Mouse (Mus musculus) neural tube, embryonic 13.5 days (tissue): ENCODE results near the gene Msx2. TPM values are rescaled to one million over a fixed set of nuclear protein-coding genes. Genes with fewer than 3 reads are reported as not detected.
A peak's percentile ranks its signal among the peaks of the same experiment; 100 is the strongest.

Source experiments
- ATAC-seq: fragments of 200-750 bp; cut with Nextera tagmentation; 2 replicates; pipeline ENCODE4 v1.8.0; 2017; ENCODE audit warnings: low read depth, mild to moderate bottlenecking, moderate TSS enrichment, moderate library complexity
- H3K27ac ChIP-seq: fragments of 300-500 bp; sonication (generic); replicated peaks from 2 replicates; pipeline ENCODE4 v1.5.1; 2015; ENCODE audit warnings: moderate library complexity, mild to moderate bottlenecking, inconsistent platforms
- H3K27me3 ChIP-seq: fragments of 300-500 bp; sonication (generic); 2 replicates; pipeline ENCODE4 v1.6.1; 2015; ENCODE audit warnings: mild to moderate bottlenecking, inconsistent platforms
- H3K36me3 ChIP-seq: fragments of 300-500 bp; sonication (generic); 2 replicates; pipeline ENCODE4 v1.6.1; 2015; ENCODE audit warnings: mild to moderate bottlenecking, inconsistent platforms
- H3K4me1 ChIP-seq: fragments of 300-500 bp; sonication (generic); replicated peaks from 2 replicates; pipeline ENCODE4 v1.6.1; 2015; ENCODE audit warnings: inconsistent platforms
- H3K4me2 ChIP-seq: fragments of 300-500 bp; sonication (generic); 2 replicates; pipeline ENCODE4 v1.6.1; 2015; ENCODE audit warnings: inconsistent platforms, mild to moderate bottlenecking, moderate library complexity
- H3K4me3 ChIP-seq: fragments of 300-500 bp; sonication (generic); 2 replicates; pipeline ENCODE4 v1.5.1; 2015; ENCODE audit warnings: mild to moderate bottlenecking, inconsistent platforms
- H3K9ac ChIP-seq: fragments of 300-500 bp; sonication (generic); 2 replicates; pipeline ENCODE4 v1.6.1; 2015; ENCODE audit warnings: moderate library complexity, mild to moderate bottlenecking, inconsistent platforms
- H3K9me3 ChIP-seq: fragments of 300-500 bp; sonication (generic); 2 replicates; pipeline ENCODE4 v1.6.1; 2016; ENCODE audit warnings: inconsistent platforms
- WGBS: fragments of 180-500 bp; shearing (Covaris S2); methylation state at CpG from one replicate; pipeline ENCODE4 v1.1.7; 2015; 5-methylcytosine and 5-hydroxymethylcytosine counted together
- polyA plus RNA-seq: library from polyadenylated mRNA; unstranded; fragments of >200 nt; fragmentation: Nextera tagmentation; extraction: Ambion mirVana; gene quantifications from 2 replicates; pipeline ENCODE4 v1.2.1, GENCODE M21; 2015

The Msx2 gene
- 1.7 and 3.2 TPM in 2 replicates for polyA plus RNA-seq

DNA sequence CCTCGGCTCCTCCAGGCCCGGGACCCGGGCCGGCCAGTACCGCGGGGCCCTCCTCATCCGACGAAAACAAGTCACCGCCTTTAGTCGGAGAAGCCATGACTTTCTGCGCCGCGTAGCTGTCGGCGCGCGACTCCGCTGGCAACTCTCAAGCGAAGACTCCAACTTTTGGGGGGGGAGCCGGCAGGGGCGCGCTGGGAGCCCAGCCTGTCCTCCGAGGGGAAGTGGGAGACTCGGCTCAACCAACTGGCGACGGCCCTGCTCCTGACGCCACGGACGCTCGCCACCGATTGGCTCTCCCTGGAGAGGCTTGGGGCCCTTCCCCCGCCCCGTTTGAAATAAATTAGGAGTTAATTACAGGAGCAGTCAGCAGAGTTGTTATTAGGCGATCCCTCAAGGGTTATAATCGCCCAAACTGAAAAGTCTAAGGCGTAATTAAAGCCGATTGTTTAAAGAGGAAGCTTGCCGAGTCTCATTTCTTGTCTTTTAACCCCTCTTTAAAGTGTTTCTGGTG, at the start of gene Msx2:
TSS of gene Msx2 (minus strand) at position 461 of the 511 bp plus-strand sequence.
- WGBS: under 1% methylated on average over 38 of the region's 38 CpGs
- H3K27ac ChIP-seq: no peak within 1 kb of the TSS; the same call in 1 of the 2 replicates
- peak within 1 kb of the TSS; percentile 66 for H3K9ac ChIP-seq

GRCm38 (mm10) chr13:53521468-53521867, 48.6 kb upstream of the Msx2 start:
- WGBS: 66% methylated on average over 3 of the region's 3 CpGs
- no peak overlapping the region for H3K4me3 ChIP-seq
- no peak overlapping the region for H3K4me2 ChIP-seq
- peaks cover under 1% of the 10 kb centered on the region for H3K9me3 ChIP-seq
- no peaks in the 10 kb centered on the region for H3K36me3 ChIP-seq
- no peak overlapping the region for H3K9ac ChIP-seq
- no peak for ATAC-seq
- no peak overlapping the region for H3K27ac ChIP-seq
- H3K27me3 ChIP-seq: no peaks in the 10 kb centered on the region
- peaks cover 20% of the 10 kb centered on the region; the same call in 1 of the 2 replicates for H3K4me1 ChIP-seq

More for the DNA sequence above, at the start of gene Msx2:
- Histone ChIP-seq H3K9me3 (no peaks in the 10 kb centered on the region), H3K36me3 (no peaks in the 10 kb centered on the region), H3K4me3 (peak within 1 kb of the TSS; percentile 49), H3K4me2 (peak within 1 kb of the TSS; percentile 80), H3K27me3 (peaks cover 99% of the 10 kb centered on the region), H3K4me1 (peaks cover 48% of the 10 kb centered on the region)
- ATAC-seq: peak; percentile 90

GRCm38 (mm10) chr13:53520343-53520937, 47.6 kb upstream of the Msx2 start:
- Histone ChIP-seq H3K9me3 (peaks cover 10% of the 10 kb centered on the region), H3K4me3 (no peak overlapping the region), H3K36me3 (no peaks in the 10 kb centered on the region), H3K9ac (no peak overlapping the region), H3K27ac (no peak overlapping the region), H3K4me1 (peaks cover 20% of the 10 kb centered on the region; the same call in 1 of the 2 replicates), H3K27me3 (no peaks in the 10 kb centered on the region), H3K4me2 (no peak overlapping the region)
- no peak for ATAC-seq
- WGBS: 45% methylated on average over 12 of the region's 12 CpGs

DNA sequence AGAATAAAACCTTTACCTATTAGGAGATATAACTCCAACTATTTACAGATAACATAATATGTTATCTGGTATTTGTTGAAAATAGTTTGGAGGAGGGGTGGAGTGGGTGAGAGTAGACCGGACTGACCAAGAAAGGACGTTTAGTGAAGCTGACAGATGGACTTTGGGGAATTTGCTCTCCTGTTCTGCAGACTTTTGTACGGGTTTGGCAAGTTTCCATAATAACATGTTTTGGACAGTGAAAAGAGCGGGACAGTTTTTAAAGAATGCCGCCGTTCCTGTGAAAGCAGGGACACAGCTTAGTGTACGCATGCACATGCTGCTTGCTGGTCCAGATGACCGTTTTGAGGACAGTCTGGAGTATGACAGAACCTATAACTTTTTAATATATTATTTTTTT, 46.9 kb upstream of the Msx2 start:
- H3K36me3 ChIP-seq: no peaks in the 10 kb centered on the region
- no peak overlapping the region for H3K27ac ChIP-seq
- no peak for ATAC-seq
- WGBS: 72% methylated on average over 8 of the region's 8 CpGs
- H3K27me3 ChIP-seq: no peaks in the 10 kb centered on the region
- peaks cover 11% of the 10 kb centered on the region for H3K9me3 ChIP-seq
- H3K9ac ChIP-seq: no peak overlapping the region
- no peak overlapping the region for H3K4me2 ChIP-seq
- peaks cover 20% of the 10 kb centered on the region; the same call in 1 of the 2 replicates for H3K4me1 ChIP-seq
- no peak overlapping the region for H3K4me3 ChIP-seq

GRCm38 (mm10) chr13:53518306-53518705, 45.4 kb upstream of the Msx2 start:
- Histone ChIP-seq H3K4me3 (no peak overlapping the region), H3K27me3 (no peaks in the 10 kb centered on the region), H3K4me1 (peaks cover 20% of the 10 kb centered on the region; the same call in 1 of the 2 replicates), H3K4me2 (no peak overlapping the region), H3K9ac (no peak overlapping the region), H3K36me3 (no peaks in the 10 kb centered on the region), H3K9me3 (peaks cover 11% of the 10 kb centered on the region), H3K27ac (no peak overlapping the region)
- WGBS: 75% methylated on average over 4 of the region's 4 CpGs
- ATAC-seq: no peak

DNA sequence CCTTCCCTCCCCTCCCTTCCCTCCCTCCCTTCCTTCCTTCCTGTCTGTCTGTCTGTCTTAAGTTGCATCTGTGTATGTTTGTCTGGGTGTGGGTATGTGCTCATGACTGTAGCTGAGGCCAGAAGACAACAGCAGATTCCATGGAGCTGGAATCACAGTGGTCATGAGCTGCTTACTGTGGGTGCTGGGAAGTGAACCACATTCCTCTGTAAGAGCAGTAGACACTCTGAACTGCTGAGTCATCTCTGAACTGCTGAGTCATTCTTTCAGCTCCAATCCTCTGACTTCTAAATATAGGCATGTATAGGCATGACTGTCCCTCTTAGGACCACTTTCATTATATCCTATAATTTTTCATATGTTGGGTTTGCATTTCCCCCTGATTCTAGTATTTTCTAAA, 41.7 kb upstream of the Msx2 start:
- H3K27me3 ChIP-seq: no peaks in the 10 kb centered on the region
- no peak overlapping the region for H3K4me2 ChIP-seq
- peaks cover 11% of the 10 kb centered on the region for H3K9me3 ChIP-seq
- no peak overlapping the region for H3K27ac ChIP-seq
- no peak overlapping the region for H3K4me3 ChIP-seq
- H3K9ac ChIP-seq: no peak overlapping the region
- H3K4me1 ChIP-seq: no peaks in the 10 kb centered on the region
- no peak for ATAC-seq
- no peaks in the 10 kb centered on the region for H3K36me3 ChIP-seq

DNA sequence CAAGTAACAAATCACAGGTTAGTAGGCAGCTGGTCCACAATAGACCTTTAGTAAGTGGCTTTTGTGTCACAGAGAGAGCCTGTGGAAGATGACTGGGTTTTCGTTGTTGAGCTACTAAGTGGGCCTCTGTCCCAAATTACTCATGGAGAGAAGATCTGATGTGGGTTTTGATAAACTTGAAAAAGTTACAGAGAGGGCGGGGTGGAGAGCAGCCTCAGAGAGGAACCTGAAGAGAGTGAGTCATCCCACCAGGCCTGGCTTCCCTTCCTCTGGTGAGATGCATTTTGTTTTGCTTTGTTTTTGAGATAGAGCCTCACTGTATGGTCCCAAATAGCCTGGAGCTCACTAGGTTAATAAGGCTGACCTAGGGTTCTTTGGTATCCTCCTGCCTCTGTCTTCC, 38.5 kb upstream of the Msx2 start:
- no peak overlapping the region for H3K9ac ChIP-seq
- no peak overlapping the region for H3K4me2 ChIP-seq
- H3K27ac ChIP-seq: no peak overlapping the region
- no peaks in the 10 kb centered on the region for H3K4me1 ChIP-seq
- 64% methylated on average over 2 of the region's 2 CpGs for WGBS
- no peaks in the 10 kb centered on the region for H3K27me3 ChIP-seq
- no peak for ATAC-seq
- H3K36me3 ChIP-seq: no peaks in the 10 kb centered on the region
- H3K4me3 ChIP-seq: no peak overlapping the region
- H3K9me3 ChIP-seq: peaks cover 10% of the 10 kb centered on the region

DNA sequence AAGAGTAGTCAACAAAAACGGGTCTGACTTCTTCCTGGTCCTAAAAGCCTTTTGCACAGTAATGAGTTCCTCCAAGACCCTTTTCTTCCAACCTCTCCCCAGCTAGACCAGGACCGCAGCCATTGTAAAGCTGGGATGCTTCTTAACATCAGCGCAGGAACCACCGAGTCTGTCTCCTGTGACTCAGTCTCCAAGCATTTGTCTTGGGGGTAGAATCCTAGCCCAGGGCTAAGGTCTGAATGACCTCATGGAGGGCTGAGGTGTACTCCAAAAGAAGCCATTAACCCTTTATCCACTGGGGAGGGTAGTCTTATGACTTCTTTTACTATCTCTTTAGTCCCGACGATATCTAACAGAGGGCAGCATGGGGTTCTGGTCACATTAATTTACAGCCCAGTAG, 29.5 kb upstream of the Msx2 start:
- no peak for ATAC-seq
- Histone ChIP-seq H3K4me1 (peaks cover 12% of the 10 kb centered on the region; the same call in 1 of the 2 replicates), H3K9me3 (no peaks in the 10 kb centered on the region), H3K27ac (no peak overlapping the region), H3K27me3 (no peaks in the 10 kb centered on the region), H3K9ac (no peak overlapping the region), H3K36me3 (no peaks in the 10 kb centered on the region), H3K4me3 (no peak overlapping the region), H3K4me2 (no peak overlapping the region)
- WGBS: 36% methylated on average over 6 of the region's 6 CpGs

DNA sequence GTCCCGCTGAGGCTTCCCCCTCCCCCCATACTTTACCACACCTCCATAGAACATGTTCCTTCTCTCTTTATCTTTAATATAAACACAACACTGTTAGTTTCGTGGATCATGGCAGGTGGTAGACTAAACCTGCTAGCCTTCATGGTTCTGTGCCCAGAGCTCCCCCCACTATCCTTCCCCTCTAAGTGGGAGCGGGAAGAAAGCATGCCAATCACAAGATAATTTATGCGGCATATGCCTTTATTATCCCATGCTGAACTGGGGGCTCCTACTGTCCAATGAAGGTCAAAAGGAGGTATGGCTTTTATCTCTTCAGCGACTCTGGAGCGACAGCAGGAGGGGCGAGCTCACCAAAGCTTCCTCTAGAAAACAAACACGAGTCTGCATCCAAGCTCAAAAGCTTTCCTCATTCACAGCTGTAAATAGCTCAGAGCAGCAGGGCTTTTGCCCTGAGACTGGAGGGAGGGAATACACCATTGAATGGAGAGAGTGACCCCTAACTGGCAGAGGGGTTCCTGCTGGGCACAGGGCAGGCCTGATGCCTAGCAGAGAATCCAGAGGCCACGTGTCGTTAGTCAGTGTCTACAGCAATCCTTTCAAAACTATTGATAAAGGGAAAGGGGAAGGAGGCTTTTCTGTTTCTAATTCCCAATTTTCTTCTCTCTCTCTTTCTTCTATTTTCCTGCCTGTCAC, 28.8 kb upstream of the Msx2 start:
- Histone ChIP-seq H3K9me3 (no peaks in the 10 kb centered on the region), H3K9ac (0 out of 2 replicates have a peak overlapping the region, but pooled peaks have one; percentile 22), H3K4me1 (peaks cover 12% of the 10 kb centered on the region; the same call in 1 of the 2 replicates), H3K4me3 (no peak overlapping the region), H3K4me2 (no peak overlapping the region), H3K36me3 (no peaks in the 10 kb centered on the region), H3K27me3 (no peaks in the 10 kb centered on the region), H3K27ac (no peak overlapping the region)
- 11% methylated on average over 10 of the region's 10 CpGs for WGBS
- no peak for ATAC-seq

- ATAC-seq: no peak
- 26% methylated on average over 3 of the region's 3 CpGs for WGBS
- Histone ChIP-seq H3K4me3 (no peak overlapping the region), H3K4me1 (peaks cover 12% of the 10 kb centered on the region; the same call in 1 of the 2 replicates), H3K9me3 (no peaks in the 10 kb centered on the region), H3K27ac (no peak overlapping the region), H3K4me2 (no peak overlapping the region), H3K36me3 (no peaks in the 10 kb centered on the region), H3K27me3 (no peaks in the 10 kb centered on the region), H3K9ac (no peak overlapping the region)
These were observed 28.2 kb upstream of the Msx2 start for GRCm38 (mm10) chr13:53501057-53501456.

DNA sequence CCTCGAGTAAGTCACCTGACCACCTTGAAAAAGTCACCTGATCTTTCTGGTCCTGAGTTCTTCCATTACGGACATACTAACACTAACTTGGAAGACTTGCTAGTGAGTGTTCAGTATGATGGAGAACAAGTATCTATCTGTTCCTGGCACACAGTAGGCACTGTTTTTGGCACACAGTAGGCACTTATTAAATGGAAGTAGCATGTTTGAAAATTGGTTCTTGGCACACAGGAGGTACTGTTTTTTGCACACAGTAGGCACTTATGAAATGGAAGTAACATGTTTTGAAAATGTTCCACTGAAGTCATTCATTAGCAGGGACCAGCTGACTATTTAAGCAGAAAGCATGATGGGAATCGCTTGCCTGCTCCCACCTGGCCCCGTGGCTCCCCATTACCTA, 13.6 kb upstream of the Msx2 start:
- H3K4me2 ChIP-seq: no peak overlapping the region
- H3K9me3 ChIP-seq: no peaks in the 10 kb centered on the region
- no peaks in the 10 kb centered on the region; the same call in 1 of the 2 replicates for H3K27me3 ChIP-seq
- 65% methylated on average over 4 of the region's 4 CpGs for WGBS
- no peak overlapping the region for H3K27ac ChIP-seq
- no peaks in the 10 kb centered on the region for H3K36me3 ChIP-seq
- no peaks in the 10 kb centered on the region for H3K4me1 ChIP-seq
- no peak overlapping the region for H3K9ac ChIP-seq
- ATAC-seq: no peak
- H3K4me3 ChIP-seq: no peak overlapping the region

- Histone ChIP-seq H3K9me3 (no peaks in the 10 kb centered on the region), H3K4me3 (peak overlapping the region; percentile 52), H3K4me1 (peaks cover 30% of the 10 kb centered on the region), H3K9ac (peak overlapping the region; percentile 76), H3K36me3 (no peaks in the 10 kb centered on the region), H3K4me2 (peak overlapping the region; percentile 90), H3K27ac (no peak overlapping the region), H3K27me3 (peaks cover 78% of the 10 kb centered on the region)
- peak; percentile 72 for ATAC-seq
- WGBS: under 1% methylated on average over 37 of the region's 37 CpGs
These were observed 2.9 kb upstream of the Msx2 start for GRCm38 (mm10) chr13:53475701-53476188.
